Mouse (Mus musculus) T-helper 17 cell (primary cell): Measurements from ENCODE around the gene As3mt.
"Not testable (repeated sequence)": the region's sequence is repeated elsewhere in the genome, so short reads cannot be mapped to it uniquely, and the experiment has no call there.

ENCODE experiments used
- in situ Hi-C, 2 experiments: fragments of 300-600 bp; cut with MboI, MseI; formaldehyde crosslinking; loops; 1 replicate in 1 of 2; 2 replicates in 1 of 2; pipeline ENCODE4 v1.15.1; 2025; ENCODE audit warnings: high pct_unique_total_duplicates in 2 of 2

Gene As3mt

DNA sequence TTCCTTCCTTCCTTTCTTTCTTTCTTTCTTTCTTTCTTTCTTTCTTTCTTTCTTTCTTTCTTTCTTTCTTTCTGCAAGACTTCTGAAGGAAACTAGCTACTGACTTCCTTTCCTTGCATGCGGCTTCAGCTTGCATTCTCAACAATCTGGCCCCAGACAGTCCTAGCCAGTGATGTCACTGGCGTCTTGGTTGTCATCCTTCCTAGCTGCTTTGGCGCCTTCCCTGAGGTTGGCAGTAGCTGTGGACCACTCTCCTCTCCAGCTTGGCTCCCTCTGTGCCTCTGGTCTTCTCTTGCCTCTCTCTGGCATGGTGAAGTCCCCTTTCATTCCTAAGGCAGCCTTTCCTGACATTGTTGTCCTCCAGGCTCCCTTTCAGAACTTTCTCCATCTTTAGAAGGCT is 69.6 kb downstream of the As3mt start:
- in situ Hi-C loops = no loop called here

DNA sequence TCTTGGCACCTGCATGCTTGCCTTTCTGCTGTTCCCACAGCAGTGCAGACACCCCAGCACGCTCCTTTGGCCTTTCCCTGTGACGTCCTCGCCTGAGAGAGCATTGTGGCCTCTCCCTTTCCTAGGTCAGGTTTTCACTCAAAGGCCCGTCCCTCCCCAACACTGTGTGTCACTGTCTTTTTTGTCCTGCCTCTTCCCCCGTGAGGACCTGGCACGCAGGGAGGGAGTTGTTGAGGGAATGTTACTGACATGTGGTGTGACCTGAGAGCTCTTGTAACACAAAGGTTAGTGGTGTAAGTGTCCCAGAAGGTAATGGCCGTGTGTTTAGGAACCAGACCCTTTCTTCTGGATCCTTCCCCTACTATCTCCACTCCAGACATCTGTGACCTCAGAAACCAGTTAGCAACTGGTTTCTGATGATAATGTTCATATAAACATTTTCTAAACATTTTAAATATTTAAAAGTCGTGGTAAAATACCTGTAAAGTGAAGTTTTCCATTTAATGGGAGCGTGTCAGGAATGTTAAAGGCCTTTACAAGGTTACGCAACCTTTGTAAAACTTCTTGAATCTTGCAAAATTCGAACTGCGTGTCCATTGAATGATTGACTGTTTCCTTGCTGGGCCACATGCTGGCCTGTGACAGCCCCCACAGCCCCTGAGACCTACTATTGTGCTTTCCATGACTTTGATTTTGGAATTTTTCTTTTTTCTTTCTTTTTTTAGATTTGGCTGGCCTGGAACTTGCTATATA is 70.8 kb downstream of the As3mt start:
- in situ Hi-C loops = no loop called here

DNA sequence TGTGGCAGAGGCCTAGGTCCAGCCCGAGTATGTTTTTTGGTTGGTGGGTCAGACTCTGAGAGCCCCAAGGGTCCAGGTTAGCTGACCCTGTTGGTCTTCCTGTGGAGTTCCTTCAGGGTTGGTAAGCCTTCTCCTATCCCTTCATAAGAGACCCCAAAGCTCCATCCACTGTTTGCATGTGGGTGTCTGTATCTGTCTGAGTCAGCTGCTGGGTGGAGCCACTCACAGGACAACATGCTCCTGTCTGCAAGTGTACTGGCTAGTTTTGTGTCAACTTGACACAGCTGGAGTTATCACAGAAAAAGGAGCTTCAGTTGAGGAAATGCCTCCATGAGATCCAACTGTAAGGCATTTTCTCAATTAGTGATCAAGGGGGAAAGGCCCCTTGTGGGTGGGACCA is 71.9 kb downstream of the As3mt start:
- in situ Hi-C loops = not testable (repeated sequence)

GRCm38 (mm10) chr19:46784038-46784437 is 76.8 kb downstream of the As3mt start:
- in situ Hi-C loops = loop anchor here in 1 of 2 experiments (10.0 kb wide), 1 partner anchor 61 kb away; no protein-coding TSS in a partner anchor

DNA sequence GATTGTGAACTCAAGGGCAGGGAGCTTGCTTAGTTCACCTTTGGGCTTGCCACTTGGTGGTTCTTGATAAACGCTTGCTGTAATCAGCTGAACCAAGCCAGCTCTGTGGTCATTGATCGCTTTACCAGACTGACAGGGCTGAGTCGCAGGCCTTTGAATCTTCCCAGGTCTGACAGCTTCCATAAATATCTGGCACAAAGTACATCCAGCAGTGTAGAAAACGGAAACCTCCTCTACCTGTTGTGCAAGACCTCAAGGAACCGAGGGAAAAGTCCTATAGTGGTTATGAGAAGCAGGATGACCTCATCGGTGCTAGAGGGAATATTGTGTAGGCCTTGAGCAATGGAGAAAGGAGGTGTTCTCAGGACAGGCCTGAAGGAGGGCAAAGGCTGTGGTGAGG is 77.2 kb downstream of the As3mt start:
- in situ Hi-C loops = loop anchor here in 1 of 2 experiments (10.0 kb wide), 1 partner anchor 60 kb away; no protein-coding TSS in a partner anchor

DNA sequence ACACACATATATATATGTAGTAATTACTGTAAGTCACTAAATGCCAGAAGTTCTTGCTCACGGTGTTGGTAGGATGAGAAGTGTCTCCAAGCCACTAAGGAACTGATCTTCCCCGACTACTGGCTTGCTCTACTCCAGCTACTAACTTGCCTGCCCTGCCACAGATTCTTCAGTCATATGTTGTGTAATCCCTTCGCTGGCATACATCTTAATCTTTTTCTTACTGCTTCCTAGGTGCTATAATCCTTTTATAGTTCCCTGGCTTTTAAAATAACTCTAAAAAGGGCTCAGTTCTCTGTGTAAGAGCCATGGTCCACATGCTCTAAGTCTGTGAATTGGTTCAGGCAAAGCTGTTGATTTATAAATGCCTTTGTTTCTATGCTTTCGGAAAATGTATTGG is 78.4 kb downstream of the As3mt start:
- in situ Hi-C loops = loop anchor here in 1 of 2 experiments (10.0 kb wide), 1 partner anchor 59 kb away; no protein-coding TSS in a partner anchor

- in situ Hi-C loops = loop anchor here in 1 of 2 experiments (10.0 kb wide), 1 partner anchor 55 kb away; no protein-coding TSS in a partner anchor
These were observed 82.5 kb downstream of the As3mt start for GRCm38 (mm10) chr19:46789782-46790181.
